Mouse (Mus musculus): ENCODE data around the gene Gm3147.
"Not testable (repeated sequence)": the region's sequence is repeated elsewhere in the genome, so short reads cannot be mapped to it uniquely, and the experiment has no call there.

Gm3147 gene

DNA sequence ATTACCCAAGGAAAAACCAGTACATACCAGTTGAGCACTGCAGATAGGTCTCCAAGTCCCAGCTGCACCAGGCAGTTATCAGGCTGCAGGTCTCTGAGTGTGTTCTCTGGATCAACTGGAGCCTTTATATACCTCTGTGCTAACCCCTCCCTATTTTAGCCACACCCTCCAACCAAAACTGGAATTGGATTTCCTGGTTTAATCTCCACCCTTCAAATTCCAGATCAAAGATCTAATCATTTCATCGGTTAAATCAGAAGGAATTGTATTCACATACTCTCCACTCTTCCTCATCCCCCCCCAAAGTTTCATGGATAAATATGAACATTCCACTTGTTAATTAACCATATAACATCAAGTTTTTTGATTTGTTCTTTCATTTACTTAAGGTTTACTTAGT lies at the start of gene Gm3147:
Gene Gm3147, minus strand, starts transcription at position 101 of the 400 bp plus-strand sequence.
- not testable (repeated sequence) for DNase-seq (ENCODE audit: low read depth)

DNA sequence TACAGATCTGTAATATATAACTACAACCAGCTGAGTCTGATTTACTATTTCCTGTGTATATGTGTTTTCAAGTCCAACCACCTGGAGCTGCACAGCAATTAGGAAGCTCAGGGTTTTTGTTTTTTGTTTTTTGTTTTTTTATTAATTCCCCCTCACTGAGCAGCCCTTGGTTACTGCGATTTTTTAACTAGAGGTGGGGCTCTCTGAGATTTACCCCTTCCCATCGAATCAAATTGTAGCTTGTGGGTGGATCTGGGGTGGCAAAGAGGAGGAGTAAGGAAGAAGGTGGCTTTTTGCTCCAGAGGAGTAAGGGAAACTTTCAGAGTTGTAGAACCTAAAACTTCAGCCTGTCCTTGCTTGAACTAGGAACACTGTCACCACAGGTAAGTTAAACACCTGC lies 31.9 kb upstream of the Gm3147 start, which contains the start of gene Gm6205:
Gene Gm6205, plus strand, starts transcription at position 301 of the 400 bp plus-strand sequence.
- DNase-seq (ENCODE audit: low read depth): not testable (repeated sequence)

DNA sequence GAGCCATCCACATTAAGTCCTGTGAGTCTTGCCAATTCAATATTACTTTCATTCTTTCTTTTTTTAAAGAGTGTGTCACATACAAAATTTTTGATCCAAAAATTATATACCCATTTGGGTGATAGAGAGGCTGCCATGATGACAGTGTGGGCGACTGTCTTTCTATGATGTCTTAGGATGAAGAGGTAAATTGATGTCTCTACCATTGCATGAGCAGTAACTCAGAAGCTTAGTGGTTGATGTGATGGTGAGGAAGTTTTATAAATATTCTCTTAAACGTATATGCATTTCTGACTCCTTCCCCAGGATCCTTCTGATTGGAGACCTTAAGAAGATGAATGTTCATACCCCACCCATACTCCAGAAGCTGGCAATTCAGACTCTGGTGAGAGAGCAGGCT lies 7.5 kb upstream of the Gm3147 start, which contains the start of gene Gm6509:
Gene Gm6509, plus strand, starts transcription at position 301 of the 400 bp plus-strand sequence.
- not testable (repeated sequence) for DNase-seq (ENCODE audit: low read depth)

All from c-Kit-positive CD71-negative TER-119-negative erythroid progenitor cells, embryonic 14.5 days (primary cell).